Mouse (Mus musculus): ENCODE results near the gene 6430550D23Rik. TPM values are rescaled to one million over a fixed set of nuclear protein-coding genes. Genes with fewer than 3 reads are reported as not detected.

The 6430550D23Rik gene
- polyA plus RNA-seq, 1 experiment from 2014 or later = 1.7 TPM

GRCm38 (mm10) chr2:155952006-155952405, 55.8 kb downstream of the 6430550D23Rik start:
- Histone ChIP-seq H3K4me1 (ENCODE audit: control insufficient read depth in 2 of 2, insufficient read depth in 2 of 2, low read length in 2 of 2) (peaks cover 0 to 6% of the 10 kb centered on the region in 2 experiments; a peak in 1 of 4 replicates), H3K27ac (replicated peaks in 1 of 2; ENCODE audit: control insufficient read depth in 1 of 2, insufficient read depth in 1 of 2, low read depth in 2 of 2, low read length in 2 of 2) (no peak overlapping the region), H3K36me3 (ENCODE audit: control insufficient read depth, insufficient read depth, low read length) (no peaks in the 10 kb centered on the region), H3K9me3 (ENCODE audit: control insufficient read depth, low read length) (no peaks in the 10 kb centered on the region), H3K4me3 (ENCODE audit: control insufficient read depth in 1 of 2, insufficient read depth in 1 of 2, low read depth in 1 of 2, low read length in 2 of 2) (no peak overlapping the region), H3K27me3 (ENCODE audit: control insufficient read depth, insufficient read depth, low read length) (peaks cover 5% of the 10 kb centered on the region), H3K4me2 (ENCODE audit: low read length) (no peak overlapping the region), H3K9ac (ENCODE audit: low read length) (no peak overlapping the region)
- no peak for ATAC-seq (ENCODE audit: insufficient number of reproducible peaks, insufficient read depth, low FRiP score, low read depth)

- Histone ChIP-seq H3K9me3 (ENCODE audit: control insufficient read depth, low read length) (no peaks in the 10 kb centered on the region), H3K27ac (replicated peaks in 1 of 2; ENCODE audit: control insufficient read depth in 1 of 2, insufficient read depth in 1 of 2, low read depth in 2 of 2, low read length in 2 of 2) (no peak overlapping the region), H3K4me2 (ENCODE audit: low read length) (no peak overlapping the region), H3K9ac (ENCODE audit: low read length) (no peak overlapping the region), H3K4me3 (ENCODE audit: control insufficient read depth in 1 of 2, insufficient read depth in 1 of 2, low read depth in 1 of 2, low read length in 2 of 2) (no peak overlapping the region), H3K4me1 (ENCODE audit: control insufficient read depth in 2 of 2, insufficient read depth in 2 of 2, low read length in 2 of 2) (peaks cover 0 to 7% of the 10 kb centered on the region in 2 experiments; a peak in 2 of 4 replicates), H3K36me3 (ENCODE audit: control insufficient read depth, insufficient read depth, low read length) (no peaks in the 10 kb centered on the region), H3K27me3 (ENCODE audit: control insufficient read depth, insufficient read depth, low read length) (peaks cover 17% of the 10 kb centered on the region)
- 36% methylated on average over 6 of the region's 6 CpGs for WGBS
- ATAC-seq (ENCODE audit: insufficient number of reproducible peaks, insufficient read depth, low FRiP score, low read depth) = no peak
Observed at GRCm38 (mm10) chr2:155949362-155949761, 58.4 kb downstream of the 6430550D23Rik start.

- H3K27me3 ChIP-seq (ENCODE audit: control insufficient read depth, insufficient read depth, low read length) = peaks cover 18% of the 10 kb centered on the region
- no peaks in the 10 kb centered on the region for H3K9me3 ChIP-seq (ENCODE audit: control insufficient read depth, low read length)
- H3K4me2 ChIP-seq (ENCODE audit: low read length) = no peak overlapping the region
- WGBS = 49% methylated on average over 5 of the region's 5 CpGs
- no peak overlapping the region for H3K4me3 ChIP-seq (ENCODE audit: control insufficient read depth in 1 of 2, insufficient read depth in 1 of 2, low read depth in 1 of 2, low read length in 2 of 2)
- H3K27ac ChIP-seq (replicated peaks in 1 of 2; ENCODE audit: control insufficient read depth in 1 of 2, insufficient read depth in 1 of 2, low read depth in 2 of 2, low read length in 2 of 2) = no peak overlapping the region
- H3K9ac ChIP-seq (ENCODE audit: low read length) = no peak overlapping the region
- no peak for ATAC-seq (ENCODE audit: insufficient number of reproducible peaks, insufficient read depth, low FRiP score, low read depth)
- peaks cover 2 to 7% of the 10 kb centered on the region in 2 experiments; a peak in 2 of 4 replicates for H3K4me1 ChIP-seq (ENCODE audit: control insufficient read depth in 2 of 2, insufficient read depth in 2 of 2, low read length in 2 of 2)
- no peaks in the 10 kb centered on the region for H3K36me3 ChIP-seq (ENCODE audit: control insufficient read depth, insufficient read depth, low read length)
Observed at GRCm38 (mm10) chr2:155947390-155948002, 60.3 kb downstream of the 6430550D23Rik start.

- 31% methylated on average over 4 of the region's 4 CpGs for WGBS
- ATAC-seq (ENCODE audit: insufficient number of reproducible peaks, insufficient read depth, low FRiP score, low read depth) = no peak
- Histone ChIP-seq H3K36me3 (ENCODE audit: control insufficient read depth, insufficient read depth, low read length) (no peaks in the 10 kb centered on the region), H3K9ac (ENCODE audit: low read length) (no peak overlapping the region), H3K27me3 (ENCODE audit: control insufficient read depth, insufficient read depth, low read length) (peaks cover 18% of the 10 kb centered on the region), H3K9me3 (ENCODE audit: control insufficient read depth, low read length) (no peaks in the 10 kb centered on the region), H3K27ac (replicated peaks in 1 of 2; ENCODE audit: control insufficient read depth in 1 of 2, insufficient read depth in 1 of 2, low read depth in 2 of 2, low read length in 2 of 2) (no peak overlapping the region), H3K4me3 (ENCODE audit: control insufficient read depth in 1 of 2, insufficient read depth in 1 of 2, low read depth in 1 of 2, low read length in 2 of 2) (no peak overlapping the region), H3K4me2 (ENCODE audit: low read length) (no peak overlapping the region), H3K4me1 (ENCODE audit: control insufficient read depth in 2 of 2, insufficient read depth in 2 of 2, low read length in 2 of 2) (peaks cover 2 to 7% of the 10 kb centered on the region in 2 experiments; a peak in 2 of 4 replicates)
Observed at GRCm38 (mm10) chr2:155946499-155946898, 61.3 kb downstream of the 6430550D23Rik start.

- 4% methylated on average over 7 of the region's 7 CpGs for WGBS
- Histone ChIP-seq H3K4me3 (ENCODE audit: control insufficient read depth in 1 of 2, insufficient read depth in 1 of 2, low read depth in 1 of 2, low read length in 2 of 2) (no peak overlapping the region), H3K4me2 (ENCODE audit: low read length) (no peak overlapping the region), H3K27ac (replicated peaks in 1 of 2; ENCODE audit: control insufficient read depth in 1 of 2, insufficient read depth in 1 of 2, low read depth in 2 of 2, low read length in 2 of 2) (no peak overlapping the region), H3K9ac (ENCODE audit: low read length) (no peak overlapping the region), H3K27me3 (ENCODE audit: control insufficient read depth, insufficient read depth, low read length) (peaks cover 18% of the 10 kb centered on the region), H3K36me3 (ENCODE audit: control insufficient read depth, insufficient read depth, low read length) (no peaks in the 10 kb centered on the region), H3K9me3 (ENCODE audit: control insufficient read depth, low read length) (no peaks in the 10 kb centered on the region), H3K4me1 (ENCODE audit: control insufficient read depth in 2 of 2, insufficient read depth in 2 of 2, low read length in 2 of 2) (peaks cover 2 to 7% of the 10 kb centered on the region in 2 experiments; a peak in 2 of 4 replicates)
- ATAC-seq (ENCODE audit: insufficient number of reproducible peaks, insufficient read depth, low FRiP score, low read depth) = no peak
Observed at GRCm38 (mm10) chr2:155946069-155946468, 61.7 kb downstream of the 6430550D23Rik start.

- no peak overlapping the region for H3K9ac ChIP-seq (ENCODE audit: low read length)
- no peak overlapping the region for H3K27ac ChIP-seq (replicated peaks in 1 of 2; ENCODE audit: control insufficient read depth in 1 of 2, insufficient read depth in 1 of 2, low read depth in 2 of 2, low read length in 2 of 2)
- no peak overlapping the region for H3K4me3 ChIP-seq (ENCODE audit: control insufficient read depth in 1 of 2, insufficient read depth in 1 of 2, low read depth in 1 of 2, low read length in 2 of 2)
- 80% methylated on average over 5 of the region's 5 CpGs for WGBS
- ATAC-seq (ENCODE audit: insufficient number of reproducible peaks, insufficient read depth, low FRiP score, low read depth) = no peak
- no peak overlapping the region for H3K4me2 ChIP-seq (ENCODE audit: low read length)
- H3K4me1 ChIP-seq (ENCODE audit: control insufficient read depth in 2 of 2, insufficient read depth in 2 of 2, low read length in 2 of 2) = peaks cover 2 to 7% of the 10 kb centered on the region in 2 experiments; a peak in 2 of 4 replicates
- H3K36me3 ChIP-seq (ENCODE audit: control insufficient read depth, insufficient read depth, low read length) = no peaks in the 10 kb centered on the region
- H3K27me3 ChIP-seq (ENCODE audit: control insufficient read depth, insufficient read depth, low read length) = peaks cover 18% of the 10 kb centered on the region
- no peaks in the 10 kb centered on the region for H3K9me3 ChIP-seq (ENCODE audit: control insufficient read depth, low read length)
Observed at GRCm38 (mm10) chr2:155945580-155945979, 62.2 kb downstream of the 6430550D23Rik start.

GRCm38 (mm10) chr2:155945124-155945523, 62.7 kb downstream of the 6430550D23Rik start, which contains the start of gene Gdf5:
TSS of gene Gdf5 (minus strand) at chr2:155945367.
- no peaks in the 10 kb centered on the region for H3K36me3 ChIP-seq (ENCODE audit: control insufficient read depth, insufficient read depth, low read length)
- H3K27me3 ChIP-seq (ENCODE audit: control insufficient read depth, insufficient read depth, low read length) = peaks cover 17% of the 10 kb centered on the region
- H3K9me3 ChIP-seq (ENCODE audit: control insufficient read depth, low read length) = no peaks in the 10 kb centered on the region
- H3K4me2 ChIP-seq (ENCODE audit: low read length) = peak within 1 kb of the TSS; percentile 34
- H3K27ac ChIP-seq (replicated peaks in 1 of 2; ENCODE audit: control insufficient read depth in 1 of 2, insufficient read depth in 1 of 2, low read depth in 2 of 2, low read length in 2 of 2) = no peak within 1 kb of the TSS
- no peak for ATAC-seq (ENCODE audit: insufficient number of reproducible peaks, insufficient read depth, low FRiP score, low read depth)
- H3K9ac ChIP-seq (ENCODE audit: low read length) = peak within 1 kb of the TSS; percentile 3; the same call in 1 of the 2 replicates
- no peak within 1 kb of the TSS for H3K4me3 ChIP-seq (ENCODE audit: control insufficient read depth in 1 of 2, insufficient read depth in 1 of 2, low read depth in 1 of 2, low read length in 2 of 2)
- peaks cover 2 to 7% of the 10 kb centered on the region in 2 experiments; a peak in 2 of 4 replicates for H3K4me1 ChIP-seq (ENCODE audit: control insufficient read depth in 2 of 2, insufficient read depth in 2 of 2, low read length in 2 of 2)
- WGBS = 30% methylated on average over 13 of the region's 13 CpGs

Measured in heart, embryonic 14.5 days (tissue).